Mouse (Mus musculus) kidney, adult 2 months (tissue): Measurements from ENCODE around the gene Rora. TPM values are rescaled to one million over a fixed set of nuclear protein-coding genes. Genes with fewer than 3 reads are reported as not detected.

ENCODE experiments used
- DNase-seq: peaks from one replicate; pipeline ENCODE4 v3.0.0; 2021
- H3K27ac ChIP-seq: fragments of 200-500 bp; 2 replicates; pipeline ENCODE4 v1.5.1; 2012; ENCODE audit warnings: low read depth, low read length, control low read depth, inconsistent platforms; ENCODE audit not compliant: insufficient read depth
- H3K27me3 ChIP-seq: fragments of 200-500 bp; replicated peaks from 2 replicates; pipeline ENCODE4 v1.6.1; 2012; ENCODE audit warnings: mild to moderate bottlenecking, moderate library complexity, low read length, inconsistent platforms; ENCODE audit not compliant: control insufficient read depth, insufficient read depth
- H3K36me3 ChIP-seq: fragments of 200-500 bp; 2 replicates; pipeline ENCODE4 v1.6.1; 2012; ENCODE audit warnings: mild to moderate bottlenecking, moderate library complexity, low read length, inconsistent platforms; ENCODE audit not compliant: control insufficient read depth, insufficient read depth
- H3K4me1 ChIP-seq: fragments of 200-500 bp; 2 replicates; pipeline ENCODE4 v1.6.1; 2011; ENCODE audit warnings: low read length; ENCODE audit not compliant: control insufficient read depth, insufficient read depth
- H3K4me3 ChIP-seq: fragments of 200-500 bp; 2 replicates; pipeline ENCODE4 v1.5.1; 2011; ENCODE audit warnings: mild to moderate bottlenecking, low read depth, low read length, control low read depth; ENCODE audit not compliant: insufficient read depth
- CTCF ChIP-seq: fragments of 200-500 bp; conservative IDR thresholded peaks from 2 replicates; pipeline ENCODE4 v1.5.1; 2011; ENCODE audit warnings: low read depth, mild to moderate bottlenecking, control low read depth, low read length, moderate library complexity, mixed read lengths; ENCODE audit not compliant: insufficient read depth, insufficient read length
- POLR2A ChIP-seq: fragments of 200-500 bp; IDR thresholded peaks from one replicate; pipeline ENCODE4 v1.6.1; 2011; ENCODE audit warnings: low read depth, low read length, control low read depth
- WGBS: fragments of 180-500 bp; shearing (Covaris S2); methylation state at CpG from one replicate; pipeline ENCODE4 v1.1.7; 2018; 5-methylcytosine and 5-hydroxymethylcytosine counted together
- polyA plus RNA-seq: library from polyadenylated mRNA; depleted of rRNA; stranded (reverse); fragments of >200 nt; gene quantifications from 2 replicates; pipeline ENCODE4 v1.2.3, GENCODE M21; 2012

Rora gene
- polyA plus RNA-seq, 1 experiment, result 15.5 TPM

GRCm38 (mm10) chr9:68883005-68883404, 229.4 kb downstream of the Rora start:
- TF ChIP-seq POLR2A, result no peak
- no peak for TF ChIP-seq CTCF
- no peaks in the 10 kb centered on the region for H3K36me3 ChIP-seq
- 75% methylated on average over 6 of the region's 6 CpGs for WGBS
- no peaks in the 10 kb centered on the region for H3K27me3 ChIP-seq
- no peak for DNase-seq
- H3K27ac ChIP-seq, result no peak overlapping the region
- H3K4me3 ChIP-seq, result no peak overlapping the region
- H3K4me1 ChIP-seq, result 0 out of 2 replicates have a peak, but pooled peaks cover 3% of the 10 kb centered on the region

DNA sequence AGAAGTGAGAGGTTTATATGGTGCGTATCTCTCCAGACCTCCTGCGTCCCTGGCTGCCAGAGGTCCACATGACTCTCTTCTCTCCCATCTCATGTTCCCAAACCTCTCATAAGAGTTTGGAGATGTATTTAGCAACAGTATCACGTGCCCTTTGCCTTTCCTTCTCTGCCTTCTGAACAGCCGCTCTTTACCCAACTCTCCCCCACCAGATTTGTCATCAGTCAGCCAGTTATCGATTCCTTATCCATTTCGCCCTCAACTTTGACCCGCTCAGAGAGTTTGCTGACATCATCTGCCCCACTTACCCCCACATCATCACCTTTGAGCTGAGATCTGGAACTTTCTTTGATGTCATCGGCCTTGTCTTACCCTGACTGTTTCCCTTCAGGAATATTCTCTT, 230.1 kb downstream of the Rora start:
- Histone ChIP-seq H3K27me3 (no peaks in the 10 kb centered on the region), H3K4me3 (no peak overlapping the region), H3K27ac (0 out of 2 replicates have a peak overlapping the region, but pooled peaks have one; percentile 12), H3K4me1 (0 out of 2 replicates have a peak, but pooled peaks cover 3% of the 10 kb centered on the region), H3K36me3 (no peaks in the 10 kb centered on the region)
- WGBS, result 92% methylated on average over 8 of the region's 8 CpGs
- no peak for DNase-seq
- no peak for TF ChIP-seq CTCF
- TF ChIP-seq POLR2A, result no peak

DNA sequence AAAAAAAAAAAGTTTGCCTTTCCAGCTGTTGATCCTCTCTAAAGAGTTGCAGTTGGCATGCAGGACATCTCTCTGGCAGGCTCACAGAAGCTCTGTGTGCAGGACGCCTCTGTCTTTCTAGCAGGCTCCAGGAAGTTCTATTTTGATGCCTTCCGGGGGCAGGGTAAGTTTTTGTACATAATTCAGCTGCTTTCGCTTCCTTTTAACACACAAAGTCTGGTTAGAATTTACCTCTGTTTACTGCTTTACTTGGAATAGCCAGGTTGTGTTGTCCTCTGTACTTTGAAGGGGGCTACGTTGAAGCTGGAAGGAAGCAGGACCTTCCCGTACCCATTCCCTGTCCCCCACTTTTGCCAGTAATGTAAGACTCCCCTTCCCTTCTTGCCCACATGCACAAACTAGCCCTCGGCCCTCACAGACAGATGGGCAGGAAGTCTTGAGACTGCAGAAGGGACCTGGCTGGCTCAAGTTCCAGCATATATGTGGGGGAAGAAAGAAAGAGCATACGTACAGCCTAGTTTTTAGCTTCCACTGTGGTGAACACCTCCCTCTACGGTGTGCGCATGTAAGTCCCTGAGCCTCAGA, 231.0 kb downstream of the Rora start:
- H3K36me3 ChIP-seq, result no peaks in the 10 kb centered on the region
- no peak for TF ChIP-seq POLR2A
- no peak for TF ChIP-seq CTCF
- no peaks in the 10 kb centered on the region for H3K27me3 ChIP-seq
- peak; percentile 67 for DNase-seq
- H3K4me3 ChIP-seq, result no peak overlapping the region
- 0 out of 2 replicates have a peak, but pooled peaks cover 3% of the 10 kb centered on the region for H3K4me1 ChIP-seq
- 63% methylated on average over 9 of the region's 9 CpGs for WGBS
- peak overlapping the region; percentile 61 for H3K27ac ChIP-seq

- TF ChIP-seq POLR2A (no peak), CTCF (no peak)
- H3K27ac ChIP-seq, result no peak overlapping the region
- no peak overlapping the region for H3K4me3 ChIP-seq
- 0 out of 2 replicates have a peak, but pooled peaks cover 3% of the 10 kb centered on the region for H3K4me1 ChIP-seq
- WGBS, result 45% methylated on average over 8 of the region's 8 CpGs
- H3K27me3 ChIP-seq, result no peaks in the 10 kb centered on the region
- DNase-seq, result peak; percentile 65
- no peaks in the 10 kb centered on the region for H3K36me3 ChIP-seq
These were observed 235.1 kb downstream of the Rora start for GRCm38 (mm10) chr9:68888670-68889069.

DNA sequence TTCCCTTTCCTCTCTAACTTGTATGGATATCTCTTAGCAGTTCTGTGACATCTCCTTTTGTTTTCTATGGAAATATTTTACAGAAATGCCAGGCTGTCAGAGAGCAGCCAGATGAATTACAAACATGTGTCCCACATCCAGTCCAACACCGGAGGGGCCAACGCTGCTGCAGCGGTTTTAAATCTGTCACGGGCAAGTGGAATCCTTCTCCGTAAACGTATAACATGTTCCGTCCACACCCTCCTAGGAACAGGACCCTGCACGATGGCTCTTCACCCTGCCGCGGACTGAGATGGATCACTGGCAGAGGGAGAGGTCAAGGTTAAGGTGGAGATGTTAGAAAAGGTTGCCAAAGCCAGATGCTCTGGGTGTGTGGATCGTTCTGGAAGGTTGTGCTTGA, 237.8 kb downstream of the Rora start:
- no peak overlapping the region for H3K27ac ChIP-seq
- DNase-seq, result peak; percentile 7
- H3K36me3 ChIP-seq, result no peaks in the 10 kb centered on the region
- no peak overlapping the region for H3K4me3 ChIP-seq
- H3K27me3 ChIP-seq, result no peaks in the 10 kb centered on the region
- 49% methylated on average over 11 of the region's 11 CpGs for WGBS
- no peaks in the 10 kb centered on the region for H3K4me1 ChIP-seq
- TF ChIP-seq POLR2A (no peak), CTCF (no peak)

DNA sequence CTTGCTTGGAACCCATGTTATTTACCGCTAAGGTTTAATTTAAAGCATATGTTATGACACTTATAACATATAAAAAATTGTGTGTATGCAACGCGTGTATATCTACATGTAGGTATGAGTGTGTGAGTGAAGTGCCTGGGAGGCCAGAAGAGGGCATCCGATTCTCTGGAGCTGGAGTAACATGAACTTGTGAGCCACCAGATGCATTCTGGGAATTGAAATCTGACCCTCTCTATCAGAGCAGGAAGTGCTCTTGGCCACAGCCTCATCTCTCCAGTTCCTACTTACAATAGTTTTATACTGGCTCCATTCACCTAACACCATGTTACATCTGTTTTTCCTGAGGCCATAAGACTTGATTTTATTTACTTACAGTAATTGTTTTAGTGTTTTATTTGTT, 238.8 kb downstream of the Rora start:
- WGBS, result 94% methylated on average over 4 of the region's 4 CpGs

DNA sequence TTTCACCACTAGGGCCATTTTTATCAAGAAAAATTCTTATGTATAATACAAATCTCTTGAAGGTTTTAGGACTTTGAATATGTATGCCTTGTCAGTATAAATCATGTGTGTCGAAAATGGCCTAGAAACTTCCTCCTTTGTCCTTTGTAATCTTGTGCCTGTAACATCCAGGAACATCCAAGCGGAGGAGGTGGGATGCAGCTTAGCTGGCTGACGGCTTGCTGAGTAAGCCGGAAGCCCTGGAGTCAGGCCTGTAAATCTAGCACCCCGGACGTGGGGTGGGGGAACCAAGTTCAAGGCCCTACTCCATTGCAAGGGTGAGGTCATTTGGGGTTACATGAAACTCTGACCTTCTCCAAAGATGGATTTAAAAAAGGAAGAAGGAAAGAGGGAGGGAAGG, 239.3 kb downstream of the Rora start:
- Histone ChIP-seq H3K4me3 (no peak overlapping the region), H3K4me1 (no peaks in the 10 kb centered on the region), H3K27ac (no peak overlapping the region), H3K36me3 (no peaks in the 10 kb centered on the region), H3K27me3 (no peaks in the 10 kb centered on the region)
- 73% methylated on average over 6 of the region's 6 CpGs for WGBS
- DNase-seq, result peak; percentile 28
- no peak for TF ChIP-seq POLR2A
- TF ChIP-seq CTCF, result no peak

More for the DNA sequence above, 238.8 kb downstream of the Rora start:
- H3K27me3 ChIP-seq, result no peaks in the 10 kb centered on the region
- TF ChIP-seq CTCF, result no peak
- no peak for DNase-seq
- no peaks in the 10 kb centered on the region for H3K4me1 ChIP-seq
- H3K4me3 ChIP-seq, result no peak overlapping the region
- no peak overlapping the region for H3K27ac ChIP-seq
- H3K36me3 ChIP-seq, result no peaks in the 10 kb centered on the region
